Mouse (Mus musculus) midbrain, embryonic 10.5 days (tissue): ENCODE measurements around the gene Gps1. TPM values are rescaled to one million over a fixed set of nuclear protein-coding genes. Genes with fewer than 3 reads are reported as not detected.

Experiments
- DNase-seq: peaks from one replicate; pipeline ENCODE4 v3.0.0-alpha.2; 2017; ENCODE audit warnings: low spot score
- H3K27ac ChIP-seq: fragments of 300-500 bp; sonication (generic); replicated peaks from 2 replicates; pipeline ENCODE4 v1.5.1; 2016; ENCODE audit warnings: mild to moderate bottlenecking
- H3K27me3 ChIP-seq: fragments of 300-500 bp; sonication (generic); 2 replicates; pipeline ENCODE4 v1.6.1; 2016; ENCODE audit warnings: low read depth, mild to moderate bottlenecking; ENCODE audit not compliant: poor library complexity, severe bottlenecking
- H3K36me3 ChIP-seq: fragments of 300-500 bp; sonication (generic); 2 replicates; pipeline ENCODE4 v1.6.1; 2016; ENCODE audit warnings: mild to moderate bottlenecking, moderate library complexity
- H3K4me1 ChIP-seq: fragments of 300-500 bp; sonication (generic); 2 replicates; pipeline ENCODE4 v1.6.1; 2016
- H3K4me3 ChIP-seq: fragments of 300-500 bp; sonication (generic); 2 replicates; pipeline ENCODE4 v1.5.1; 2016; ENCODE audit warnings: mild to moderate bottlenecking, moderate library complexity
- H3K9me3 ChIP-seq: fragments of 300-500 bp; sonication (generic); replicated peaks from 2 replicates; pipeline ENCODE4 v1.6.1; 2016; ENCODE audit warnings: mild to moderate bottlenecking
- WGBS: fragments of 180-500 bp; shearing (Covaris S2); methylation state at CpG from one replicate; pipeline ENCODE4 v1.1.7; 2016; 5-methylcytosine and 5-hydroxymethylcytosine counted together
- polyA plus RNA-seq: library from polyadenylated mRNA; unstranded; fragments of >200 nt; fragmentation: Nextera tagmentation; extraction: Ambion mirVana; gene quantifications from 2 replicates; pipeline ENCODE4 v1.2.1, GENCODE M21; 2016

Gps1 gene
- polyA plus RNA-seq, 1 experiment from 2014 or later: 287 TPM

DNA sequence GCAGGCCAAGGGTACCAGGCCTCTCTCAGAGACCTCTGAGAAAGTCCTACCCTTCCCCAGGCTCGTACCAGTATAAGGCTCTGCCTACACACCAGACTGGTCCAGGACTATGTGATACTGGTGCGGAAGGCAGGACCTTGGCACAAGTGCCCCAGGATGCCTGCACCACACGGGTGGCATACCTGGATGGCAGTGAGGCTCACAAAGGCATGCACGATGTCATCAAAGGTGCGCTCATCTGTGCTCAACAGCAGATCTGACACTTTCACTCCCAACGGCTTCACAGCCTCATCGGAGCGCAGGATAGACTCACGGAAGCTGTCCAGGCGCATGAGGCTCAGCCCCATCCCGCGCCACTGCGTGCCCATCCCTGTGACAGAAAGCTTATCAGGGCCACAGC lies 34.2 kb downstream of the Gps1 start:
- 96% methylated on average over 13 of the region's 13 CpGs for WGBS
- no peak overlapping the region for H3K27ac ChIP-seq
- no peaks in the 10 kb centered on the region for H3K9me3 ChIP-seq
- no peaks in the 10 kb centered on the region for H3K27me3 ChIP-seq
- H3K36me3 ChIP-seq: peaks cover 95% of the 10 kb centered on the region
- DNase-seq: no peak
- H3K4me1 ChIP-seq: peaks cover 28% of the 10 kb centered on the region
- H3K4me3 ChIP-seq: no peak overlapping the region

GRCm38 (mm10) chr11:120819556-120819955 lies 35.5 kb downstream of the Gps1 start:
- H3K4me3 ChIP-seq: no peak overlapping the region
- H3K36me3 ChIP-seq: peaks cover 82% of the 10 kb centered on the region
- peaks cover 34% of the 10 kb centered on the region for H3K4me1 ChIP-seq
- no peak for DNase-seq
- H3K27me3 ChIP-seq: no peaks in the 10 kb centered on the region
- no peak overlapping the region for H3K27ac ChIP-seq
- 97% methylated on average over 6 of the region's 6 CpGs for WGBS
- no peaks in the 10 kb centered on the region for H3K9me3 ChIP-seq

GRCm38 (mm10) chr11:120820546-120820945 lies 36.5 kb downstream of the Gps1 start:
- Histone ChIP-seq H3K9me3 (no peaks in the 10 kb centered on the region), H3K27ac (0 out of 2 replicates have a peak overlapping the region, but pooled peaks have one; percentile 13), H3K4me1 (peaks cover 44% of the 10 kb centered on the region), H3K36me3 (peaks cover 72% of the 10 kb centered on the region), H3K4me3 (peak overlapping the region; percentile 97), H3K27me3 (no peaks in the 10 kb centered on the region)
- 93% methylated on average over 14 of the region's 14 CpGs for WGBS
- no peak for DNase-seq

GRCm38 (mm10) chr11:120821076-120821922 lies 37.2 kb downstream of the Gps1 start:
- Histone ChIP-seq H3K9me3 (no peaks in the 10 kb centered on the region), H3K27ac (0 out of 2 replicates have a peak overlapping the region, but pooled peaks have one; percentile 13), H3K36me3 (peaks cover 64% of the 10 kb centered on the region), H3K4me1 (peaks cover 52% of the 10 kb centered on the region), H3K27me3 (no peaks in the 10 kb centered on the region), H3K4me3 (peak overlapping the region; percentile 97)
- 93% methylated on average over 14 of the region's 14 CpGs for WGBS
- DNase-seq: no peak

GRCm38 (mm10) chr11:120822321-120822720 lies 38.2 kb downstream of the Gps1 start:
- Histone ChIP-seq H3K4me3 (peak overlapping the region; percentile 97), H3K9me3 (no peaks in the 10 kb centered on the region), H3K36me3 (peaks cover 54% of the 10 kb centered on the region), H3K27me3 (no peaks in the 10 kb centered on the region), H3K27ac (peak overlapping the region; percentile 100), H3K4me1 (peaks cover 62% of the 10 kb centered on the region)
- no peak for DNase-seq
- WGBS: 73% methylated on average over 4 of the region's 4 CpGs

- peaks cover 65% of the 10 kb centered on the region for H3K4me1 ChIP-seq
- no peak for DNase-seq
- WGBS: under 1% methylated on average over 14 of the region's 14 CpGs
Observed at GRCm38 (mm10) chr11:120822831-120823550, 38.9 kb downstream of the Gps1 start.

GRCm38 (mm10) chr11:120823551-120823947 lies 39.5 kb downstream of the Gps1 start:
- DNase-seq: no peak
- H3K36me3 ChIP-seq: peaks cover 42% of the 10 kb centered on the region
- WGBS: under 1% methylated on average over 40 of the region's 40 CpGs

More at GRCm38 (mm10) chr11:120822831-120823550, 38.9 kb downstream of the Gps1 start:
- H3K36me3 ChIP-seq: peaks cover 47% of the 10 kb centered on the region
- H3K4me3 ChIP-seq: peak overlapping the region; percentile 97
- H3K27ac ChIP-seq: peak overlapping the region; percentile 100
- H3K27me3 ChIP-seq: no peaks in the 10 kb centered on the region
- no peaks in the 10 kb centered on the region for H3K9me3 ChIP-seq

DNA sequence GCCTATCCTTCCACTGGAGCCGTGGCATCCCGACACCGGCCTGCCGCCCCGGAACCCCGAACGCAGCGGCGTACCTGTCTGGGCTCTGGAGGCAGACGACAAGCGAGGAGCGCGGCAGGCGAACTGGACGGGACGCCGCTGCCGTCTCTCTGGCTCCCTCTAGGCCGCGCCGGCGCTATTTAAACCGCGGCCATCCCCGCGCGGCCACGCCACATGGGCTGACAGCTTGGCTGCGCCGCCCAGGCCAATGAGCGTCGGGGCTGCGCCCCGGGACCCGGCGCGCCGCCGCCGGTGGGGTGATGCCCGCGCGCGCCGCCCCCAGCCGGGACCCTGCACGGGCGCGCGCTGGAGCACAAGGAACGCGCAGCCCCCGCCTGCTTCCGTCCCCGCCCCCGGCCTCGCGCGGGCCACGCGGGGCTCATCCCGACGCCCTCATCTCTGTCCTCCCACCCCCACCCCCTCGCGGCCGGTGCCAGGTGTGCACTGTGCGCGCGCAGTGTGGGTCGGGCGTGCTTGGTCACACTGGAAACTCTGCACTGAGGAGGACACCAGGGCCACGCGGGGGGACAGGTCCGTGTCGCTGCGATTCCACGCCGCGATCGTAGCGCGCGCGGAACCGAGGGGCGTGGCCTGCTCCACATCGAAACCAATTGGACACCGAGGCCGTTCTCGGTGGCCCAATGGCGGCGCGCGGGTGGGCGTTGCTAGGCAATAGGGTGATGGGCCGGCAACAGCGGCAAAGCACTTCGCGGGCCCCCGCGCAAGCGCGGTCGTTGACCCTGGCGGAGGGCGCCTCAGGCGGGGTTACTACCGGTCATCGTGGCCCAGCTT lies 40.1 kb downstream of the Gps1 start, which contains the start of gene Fasn:
Fasn (minus strand) TSS at position 592 of the 831 bp plus-strand sequence.
- WGBS: under 1% methylated on average over 109 of the region's 109 CpGs
- H3K27me3 ChIP-seq: peaks cover 5% of the 10 kb centered on the region; the same call in 1 of the 2 replicates
- no peaks in the 10 kb centered on the region for H3K9me3 ChIP-seq
- H3K4me1 ChIP-seq: peaks cover 70% of the 10 kb centered on the region
- DNase-seq: peak; percentile 99
- H3K4me3 ChIP-seq: peak within 1 kb of the TSS; percentile 97
- H3K27ac ChIP-seq: peak within 1 kb of the TSS; percentile 100
- H3K36me3 ChIP-seq: peaks cover 36% of the 10 kb centered on the region

More at GRCm38 (mm10) chr11:120823551-120823947, 39.5 kb downstream of the Gps1 start:
- Histone ChIP-seq H3K27ac (peak overlapping the region; percentile 100), H3K9me3 (no peaks in the 10 kb centered on the region), H3K4me1 (peaks cover 68% of the 10 kb centered on the region), H3K27me3 (peaks cover 2% of the 10 kb centered on the region; the same call in 1 of the 2 replicates), H3K4me3 (peak overlapping the region; percentile 97)

DNA sequence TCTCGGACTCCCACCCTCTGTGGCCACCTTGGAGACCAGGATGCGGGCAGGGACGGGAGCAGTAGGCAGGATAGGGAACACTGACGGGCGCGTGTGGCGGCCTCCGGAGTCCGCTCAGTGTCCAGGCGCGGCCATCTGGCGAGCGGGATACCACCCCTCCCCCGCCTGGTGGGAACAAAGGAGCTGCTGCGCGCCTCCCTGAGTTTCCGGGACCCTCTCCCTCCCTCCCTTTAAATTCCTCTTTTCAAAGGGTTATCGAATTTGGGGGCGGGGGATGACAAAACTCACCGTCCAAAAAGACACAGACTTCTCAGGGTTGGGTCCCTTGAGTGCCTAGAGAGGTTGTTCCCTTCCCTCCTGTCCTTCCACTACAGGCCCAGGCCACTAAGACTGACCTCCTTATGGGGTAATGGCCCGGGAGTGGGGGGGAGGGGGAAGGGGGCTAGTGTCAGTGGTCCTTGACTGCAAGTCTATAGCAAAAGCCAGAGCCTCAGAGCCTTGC lies 40.8 kb downstream of the Gps1 start:
- Histone ChIP-seq H3K4me3 (peak overlapping the region; percentile 97), H3K4me1 (peaks cover 70% of the 10 kb centered on the region), H3K36me3 (peaks cover 29% of the 10 kb centered on the region), H3K27ac (peak overlapping the region; percentile 100), H3K27me3 (peaks cover 5% of the 10 kb centered on the region; the same call in 1 of the 2 replicates), H3K9me3 (no peaks in the 10 kb centered on the region)
- DNase-seq: no peak
- WGBS: 0% methylated on average over 21 of the region's 21 CpGs

- peak overlapping the region; percentile 100 for H3K27ac ChIP-seq
- peaks cover 24% of the 10 kb centered on the region for H3K36me3 ChIP-seq
- H3K9me3 ChIP-seq: no peaks in the 10 kb centered on the region
- peaks cover 5% of the 10 kb centered on the region; the same call in 1 of the 2 replicates for H3K27me3 ChIP-seq
- 59% methylated on average over 4 of the region's 4 CpGs for WGBS
- H3K4me3 ChIP-seq: peak overlapping the region; percentile 97
- H3K4me1 ChIP-seq: peaks cover 70% of the 10 kb centered on the region
- DNase-seq: no peak
Observed at GRCm38 (mm10) chr11:120825289-120825863, 41.3 kb downstream of the Gps1 start.

- 85% methylated on average over 8 of the region's 8 CpGs for WGBS
- DNase-seq: no peak
- peak overlapping the region; percentile 97 for H3K4me3 ChIP-seq
- peaks cover 5% of the 10 kb centered on the region; the same call in 1 of the 2 replicates for H3K27me3 ChIP-seq
- peaks cover 68% of the 10 kb centered on the region for H3K4me1 ChIP-seq
- H3K27ac ChIP-seq: peak overlapping the region; percentile 100
- H3K9me3 ChIP-seq: no peaks in the 10 kb centered on the region
- peaks cover 15% of the 10 kb centered on the region for H3K36me3 ChIP-seq
Observed at GRCm38 (mm10) chr11:120826016-120826953, 42.2 kb downstream of the Gps1 start.
